Mouse (Mus musculus) hematopoietic stem cell, adult 5-6 weeks (primary cell): ENCODE data around the gene Gm6502. TPM values are rescaled to one million over a fixed set of nuclear protein-coding genes. Genes with fewer than 3 reads are reported as not detected.
"Not testable (repeated sequence)": the region's sequence is repeated elsewhere in the genome, so short reads cannot be mapped to it uniquely, and the experiment has no call there.

Source experiments
- ATAC-seq, 2 experiments: fragments of 125-278 bp in 1 of 2; replicated peaks in 1 of 2; 2 replicates each; pipeline ENCODE4 v1.8.0; 2016 to 2017; ENCODE audit warnings: inconsistent platforms in 2 of 2, mild to moderate bottlenecking in 2 of 2, moderate number of reproducible peaks in 2 of 2, low read depth in 1 of 2, moderate TSS enrichment in 1 of 2; ENCODE audit not compliant: low FRiP score in 2 of 2, poor library complexity in 2 of 2, severe bottlenecking in 2 of 2, insufficient read depth in 1 of 2, low TSS enrichment in 1 of 2
- total RNA-seq: library from RNA; stranded (forward); fragments of 172-1452, 232-1000 nt; gene quantifications from 2 replicates; pipeline ENCODE4 v1.2.3, GENCODE M21; 2017

Gene Gm6502
- total RNA-seq, result not detected in 2 replicates

GRCm38 (mm10) chr5:94314135-94314534 lies at the start of gene Gm6502:
Gm6502 (plus strand) TSS chr5:94314435.
- ATAC-seq, result not testable (repeated sequence)

DNA sequence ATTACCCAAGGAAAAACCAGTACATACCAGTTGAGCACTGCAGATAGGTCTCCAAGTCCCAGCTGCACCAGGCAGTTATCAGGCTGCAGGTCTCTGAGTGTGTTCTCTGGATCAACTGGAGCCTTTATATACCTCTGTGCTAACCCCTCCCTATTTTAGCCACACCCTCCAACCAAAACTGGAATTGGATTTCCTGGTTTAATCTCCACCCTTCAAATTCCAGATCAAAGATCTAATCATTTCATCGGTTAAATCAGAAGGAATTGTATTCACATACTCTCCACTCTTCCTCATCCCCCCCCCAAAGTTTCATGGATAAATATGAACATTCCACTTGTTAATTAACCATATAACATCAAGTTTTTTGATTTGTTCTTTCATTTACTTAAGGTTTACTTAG lies 7.5 kb upstream of the Gm6502 start, which contains the start of gene A430089I19Rik:
Gene A430089I19Rik, minus strand, starts transcription at position 101 of the 400 bp plus-strand sequence.
- not testable (repeated sequence) for ATAC-seq

DNA sequence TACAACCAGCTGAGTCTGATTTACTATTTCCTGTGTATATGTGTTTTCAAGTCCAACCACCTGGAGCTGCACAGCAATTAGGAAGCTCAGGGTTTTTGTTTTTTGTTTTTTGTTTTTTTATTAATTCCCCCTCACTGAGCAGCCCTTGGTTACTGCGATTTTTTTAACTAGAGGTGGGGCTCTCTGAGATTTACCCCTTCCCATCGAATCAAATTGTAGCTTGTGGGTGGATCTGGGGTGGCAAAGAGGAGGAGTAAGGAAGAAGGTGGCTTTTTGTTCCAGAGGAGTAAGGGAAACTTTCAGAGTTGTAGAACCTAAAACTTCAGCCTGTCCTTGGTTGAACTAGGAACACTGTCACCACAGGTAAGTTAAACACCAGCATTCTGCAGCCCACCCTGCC lies 25.2 kb downstream of the Gm6502 start, which contains the start of gene AA792892:
Gene AA792892, plus strand, starts transcription at position 301 of the 400 bp plus-strand sequence.
- ATAC-seq, result not testable (repeated sequence)

Other genes with a start within 250 kb of the Gm6502 start
- not detected in 2 replicates for gene BC061212, start 243.9 kb upstream of the Gm6502 start, total RNA-seq
- not detected in 2 replicates for gene Gm6351, start 238.1 kb upstream of the Gm6502 start, total RNA-seq
- not detected in 2 replicates for gene Gm3106, start 96.4 kb upstream of the Gm6502 start, total RNA-seq
- not detected in 2 replicates for gene A430089I19Rik, start 7.6 kb upstream of the Gm6502 start, total RNA-seq
- gene AA792892, start 25.3 kb downstream of the Gm6502 start, total RNA-seq, result not detected in 2 replicates
- not detected in 2 replicates for gene Gm7682, start 131.3 kb downstream of the Gm6502 start, total RNA-seq
- not detected in 2 replicates for gene Gm3139, start 211.9 kb downstream of the Gm6502 start, total RNA-seq